Mouse (Mus musculus) ES-Bruce4 (cell line): ENCODE results near the gene Fam110a. TPM values are rescaled to one million over a fixed set of nuclear protein-coding genes. Genes with fewer than 3 reads are reported as not detected.

Source experiments
- H3K27ac ChIP-seq: 2 replicates; pipeline ENCODE4 v1.5.1; 2012; ENCODE audit warnings: low read length, inconsistent platforms; ENCODE audit not compliant: insufficient read depth
- H3K27me3 ChIP-seq: 2 replicates; pipeline ENCODE4 v1.6.1; 2012; ENCODE audit warnings: mild to moderate bottlenecking, low read length, inconsistent platforms; ENCODE audit not compliant: control insufficient read depth, poor library complexity, insufficient read depth, severe bottlenecking
- H3K36me3 ChIP-seq: 2 replicates; pipeline ENCODE4 v1.6.1; 2012; ENCODE audit warnings: inconsistent platforms, mild to moderate bottlenecking, low read length, moderate library complexity; ENCODE audit not compliant: control insufficient read depth, poor library complexity, insufficient read depth, severe bottlenecking
- H3K4me1 ChIP-seq: one replicate; pipeline ENCODE4 v1.8.1; 2011; ENCODE audit warnings: low read length; ENCODE audit not compliant: control insufficient read depth, insufficient read depth
- H3K4me3 ChIP-seq: 2 replicates; pipeline ENCODE4 v1.5.1; 2011; ENCODE audit warnings: low read depth, mild to moderate bottlenecking, low read length
- H3K9ac ChIP-seq: 2 replicates; pipeline ENCODE4 v1.6.1; 2012; ENCODE audit warnings: low read depth, mild to moderate bottlenecking, inconsistent platforms; ENCODE audit not compliant: poor library complexity, severe bottlenecking
- H3K9me3 ChIP-seq: replicated peaks from 2 replicates; pipeline ENCODE4 v1.6.1; 2012; ENCODE audit warnings: mild to moderate bottlenecking, low read length, inconsistent platforms; ENCODE audit not compliant: control insufficient read depth, poor library complexity, insufficient read depth, severe bottlenecking
- CTCF ChIP-seq: IDR thresholded peaks from one replicate; pipeline ENCODE4 v1.8.1; 2011; ENCODE audit warnings: low read depth, low read length
- EP300 ChIP-seq: IDR thresholded peaks from 2 replicates; pipeline ENCODE4 v1.6.1; 2011; ENCODE audit warnings: low read depth, low read length; ENCODE audit not compliant: insufficient read depth
- POLR2A ChIP-seq: IDR thresholded peaks from one replicate; pipeline ENCODE4 v1.8.1; 2011; ENCODE audit warnings: low read length; ENCODE audit not compliant: insufficient read depth
- polyA plus RNA-seq: library from polyadenylated mRNA; stranded (reverse); fragments of >200 nt; gene quantifications from 2 replicates; pipeline ENCODE4 v1.2.4, GENCODE M21; 2011; ENCODE audit warnings: low read depth; ENCODE audit not compliant: missing spikeins, insufficient read depth, insufficient read length

Gene Fam110a
- polyA plus RNA-seq, 1 experiment, result 13.6 TPM

DNA sequence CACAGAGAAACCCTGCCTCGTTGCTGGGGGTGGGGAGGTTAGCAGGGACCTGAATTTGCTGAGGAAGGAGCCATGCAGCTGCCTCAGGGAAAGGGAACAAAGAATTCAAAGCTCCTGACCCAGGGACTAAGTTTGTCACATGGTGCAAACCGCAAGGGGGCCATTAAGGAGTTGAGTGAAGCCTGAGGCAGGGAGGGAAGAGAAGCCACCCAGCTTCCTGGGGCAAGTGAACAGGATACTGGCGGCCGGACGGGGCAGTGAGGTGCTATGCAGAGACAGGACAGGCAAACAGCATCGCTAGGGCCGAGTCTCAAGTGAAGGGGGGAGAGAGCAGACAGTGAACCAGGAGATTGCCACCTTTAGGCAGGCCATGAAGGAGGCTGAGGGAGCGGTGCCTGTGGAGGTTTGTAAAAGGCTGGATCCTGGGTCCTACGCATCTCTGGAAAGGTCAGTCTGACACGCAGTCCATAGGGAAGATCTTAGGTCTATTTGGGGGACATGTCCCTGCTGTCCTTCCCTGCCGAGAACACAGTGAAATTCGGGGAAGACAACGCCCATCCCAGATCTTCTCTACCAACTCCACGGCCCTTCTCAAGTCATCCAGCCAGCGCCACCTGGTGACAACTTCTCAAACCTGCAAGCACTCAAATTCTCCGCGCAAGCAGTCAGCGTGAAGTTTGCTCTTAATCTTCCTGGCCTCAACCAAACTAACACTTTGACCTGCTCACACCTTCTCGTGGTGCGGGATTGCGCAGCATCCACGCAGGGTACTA, 14.5 kb upstream of the Fam110a start:
- no peak for TF ChIP-seq EP300
- peak; percentile 90 for TF ChIP-seq CTCF
- no peak overlapping the region for H3K4me3 ChIP-seq
- H3K27ac ChIP-seq, result no peak overlapping the region
- no peaks in the 10 kb centered on the region for H3K36me3 ChIP-seq
- no peak overlapping the region for H3K9ac ChIP-seq
- no peaks in the 10 kb centered on the region for H3K9me3 ChIP-seq
- H3K27me3 ChIP-seq, result no peaks in the 10 kb centered on the region
- peaks cover 2% of the 10 kb centered on the region for H3K4me1 ChIP-seq

DNA sequence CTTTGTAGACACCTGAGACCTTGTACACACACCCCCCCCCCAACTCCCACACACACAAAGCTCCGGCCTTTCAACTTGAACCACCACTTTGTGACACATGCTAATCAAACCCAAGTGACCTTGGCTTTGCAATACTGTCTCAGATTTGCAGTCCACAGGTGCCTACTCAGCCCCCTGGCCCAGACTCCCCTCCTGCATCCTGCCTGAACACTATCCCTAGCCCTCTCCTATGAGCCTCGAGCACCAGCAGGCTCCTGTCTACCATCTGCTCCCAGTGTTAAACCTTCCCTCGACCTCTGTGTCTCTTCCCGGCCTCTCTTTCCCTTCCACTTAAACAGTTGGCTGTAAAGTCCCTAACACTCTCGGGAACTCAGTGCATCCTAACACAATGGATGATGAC, 11.4 kb upstream of the Fam110a start:
- H3K9ac ChIP-seq, result no peak overlapping the region
- H3K36me3 ChIP-seq, result no peaks in the 10 kb centered on the region
- peaks cover 2% of the 10 kb centered on the region for H3K4me1 ChIP-seq
- no peak overlapping the region for H3K4me3 ChIP-seq
- H3K9me3 ChIP-seq, result no peaks in the 10 kb centered on the region
- TF ChIP-seq POLR2A, result no peak
- H3K27me3 ChIP-seq, result no peaks in the 10 kb centered on the region
- H3K27ac ChIP-seq, result peak overlapping the region; percentile 18

DNA sequence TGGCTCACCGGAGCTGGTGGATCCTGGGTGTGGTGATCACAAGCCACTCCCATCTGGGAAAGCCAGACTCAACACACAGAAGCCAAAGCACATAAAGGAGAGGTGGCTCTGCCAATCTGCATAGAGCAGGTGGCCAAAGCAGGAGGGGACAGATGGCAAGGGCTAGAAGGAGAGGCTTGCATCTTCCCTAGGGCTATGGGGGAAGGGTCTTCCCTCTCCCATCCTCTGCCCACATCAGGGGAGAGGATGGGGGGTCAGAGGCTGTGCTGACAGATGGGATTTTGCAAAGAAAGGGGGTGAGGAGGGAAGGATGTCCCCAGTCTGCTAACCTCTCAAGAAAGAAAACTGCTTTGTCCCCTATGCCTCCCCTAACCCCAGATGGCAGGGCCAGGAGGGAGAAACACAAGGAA, 11.0 kb upstream of the Fam110a start:
- TF ChIP-seq POLR2A (no peak), CTCF (no peak), EP300 (peak; percentile 84)
- Histone ChIP-seq H3K9ac (no peak overlapping the region), H3K9me3 (no peaks in the 10 kb centered on the region), H3K4me3 (no peak overlapping the region), H3K4me1 (peaks cover 2% of the 10 kb centered on the region), H3K36me3 (no peaks in the 10 kb centered on the region), H3K27ac (peak overlapping the region; percentile 18; the same call in 1 of the 2 replicates), H3K27me3 (no peaks in the 10 kb centered on the region)

DNA sequence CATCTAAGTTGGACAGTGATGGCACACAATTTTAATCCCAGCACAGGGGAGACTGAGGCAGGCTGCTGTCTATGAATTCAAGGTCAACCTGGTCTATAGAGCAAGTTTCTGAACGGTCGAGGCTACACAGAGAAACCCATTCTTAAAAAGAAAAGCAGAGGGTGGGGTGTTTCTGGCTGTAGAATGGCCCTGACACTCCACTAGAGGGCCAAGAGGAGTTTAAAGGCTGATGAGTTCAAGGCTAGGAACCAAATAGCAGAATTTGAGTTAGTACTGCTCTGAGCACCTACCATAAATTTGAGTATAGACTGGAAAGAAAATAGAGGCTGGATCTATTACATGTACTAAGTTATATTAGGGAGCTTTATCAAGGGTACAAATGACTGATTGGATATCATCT, 9.0 kb upstream of the Fam110a start:
- Histone ChIP-seq H3K27me3 (no peaks in the 10 kb centered on the region), H3K36me3 (no peaks in the 10 kb centered on the region), H3K4me3 (no peak overlapping the region), H3K4me1 (peaks cover 2% of the 10 kb centered on the region), H3K9ac (no peak overlapping the region), H3K27ac (no peak overlapping the region), H3K9me3 (no peaks in the 10 kb centered on the region)
- TF ChIP-seq EP300, result no peak
- TF ChIP-seq POLR2A, result no peak
- TF ChIP-seq CTCF, result no peak

DNA sequence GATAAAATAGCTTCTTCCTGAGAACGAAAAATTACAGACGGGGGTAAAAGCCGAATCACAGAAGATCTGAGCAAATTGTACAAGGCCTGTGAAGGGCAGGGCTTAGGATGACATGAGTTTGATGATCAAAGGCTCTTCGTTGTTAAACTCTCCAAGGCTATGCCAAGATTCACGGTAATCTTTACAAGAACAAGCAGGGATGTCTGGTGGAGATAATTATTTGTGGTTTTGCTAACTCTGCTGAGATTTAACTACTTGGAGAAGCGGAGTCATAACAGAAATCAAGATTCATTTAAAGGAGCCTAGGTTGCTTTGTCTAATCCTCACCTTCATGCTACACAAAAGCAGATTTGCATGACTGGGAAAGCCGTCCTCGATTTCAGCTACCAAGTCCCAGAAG, 6.9 kb upstream of the Fam110a start:
- Histone ChIP-seq H3K27me3 (no peaks in the 10 kb centered on the region), H3K9me3 (no peaks in the 10 kb centered on the region), H3K4me1 (peaks cover 2% of the 10 kb centered on the region), H3K27ac (no peak overlapping the region), H3K9ac (no peak overlapping the region), H3K36me3 (no peaks in the 10 kb centered on the region), H3K4me3 (no peak overlapping the region)
- TF ChIP-seq CTCF (no peak), POLR2A (no peak), EP300 (no peak)

DNA sequence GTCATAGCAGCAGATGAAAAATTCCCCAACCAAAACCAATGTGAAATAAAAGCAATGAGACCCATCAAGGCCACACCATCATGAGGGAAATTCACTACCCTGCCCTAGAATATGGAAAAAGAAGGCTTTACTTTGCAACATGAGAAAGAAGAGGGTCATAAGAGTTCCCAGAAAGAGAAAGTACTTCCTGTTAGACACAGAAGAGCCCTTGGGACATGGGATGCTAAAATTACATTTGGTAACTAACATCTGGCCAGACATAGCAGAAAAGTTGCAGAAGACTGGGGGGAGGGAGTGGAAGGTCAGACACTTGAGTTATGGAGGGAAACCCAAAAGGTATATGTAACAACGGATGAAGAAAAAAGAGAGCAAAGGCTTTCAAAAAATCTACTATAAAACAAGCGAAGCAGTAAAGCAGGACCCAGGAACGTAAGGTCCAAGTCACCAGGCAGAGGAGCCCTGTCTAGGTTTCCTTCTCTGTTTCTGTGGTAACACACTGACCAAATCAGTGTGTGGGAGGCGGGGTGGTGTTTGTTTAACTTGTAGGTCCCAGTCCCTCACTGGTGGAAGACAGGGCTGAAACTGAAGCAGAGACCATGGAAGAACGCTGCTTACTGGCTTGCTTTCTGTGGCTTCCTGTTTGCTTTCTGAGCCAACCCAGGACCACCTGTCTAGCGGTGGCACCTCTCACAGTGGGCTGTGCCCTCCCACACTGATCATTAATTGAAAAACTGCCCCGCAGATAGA, 5.6 kb upstream of the Fam110a start:
- Histone ChIP-seq H3K27ac (no peak overlapping the region), H3K9ac (no peak overlapping the region), H3K36me3 (no peaks in the 10 kb centered on the region), H3K4me3 (no peak overlapping the region), H3K4me1 (no peaks in the 10 kb centered on the region), H3K27me3 (no peaks in the 10 kb centered on the region), H3K9me3 (no peaks in the 10 kb centered on the region)
- TF ChIP-seq POLR2A (no peak), CTCF (no peak), EP300 (no peak)
